Mouse (Mus musculus) CD4-positive helper T cell, adult 2 months (primary cell): ENCODE data around the gene Glud1.

Experiments
- DNase-seq: peaks from one replicate; pipeline ENCODE4 v3.0.0-alpha.2; 2012; ENCODE audit warnings: low read depth, missing footprints, low spot score

The Glud1 gene

DNA sequence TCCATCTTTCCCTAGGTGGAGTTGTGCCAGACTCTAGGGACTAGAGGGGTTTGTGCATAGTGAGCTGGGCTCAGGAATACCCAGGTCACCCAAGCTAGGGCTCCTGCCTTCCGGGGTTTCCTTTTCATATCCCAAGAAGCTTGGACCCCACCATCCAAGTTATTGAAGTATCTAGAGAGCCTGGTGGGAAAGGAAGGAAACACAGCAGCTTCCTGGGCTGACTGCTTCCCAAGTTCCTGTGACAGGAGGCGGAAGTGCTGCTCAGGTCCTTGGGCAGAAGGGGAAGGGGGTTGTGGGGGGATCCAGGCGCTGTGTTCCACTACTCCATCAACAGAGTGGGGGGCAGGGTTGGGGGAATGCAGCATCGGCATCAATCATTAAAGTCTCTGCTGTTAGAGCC, 66.6 kb downstream of the Glud1 start:
- no peak for DNase-seq

DNA sequence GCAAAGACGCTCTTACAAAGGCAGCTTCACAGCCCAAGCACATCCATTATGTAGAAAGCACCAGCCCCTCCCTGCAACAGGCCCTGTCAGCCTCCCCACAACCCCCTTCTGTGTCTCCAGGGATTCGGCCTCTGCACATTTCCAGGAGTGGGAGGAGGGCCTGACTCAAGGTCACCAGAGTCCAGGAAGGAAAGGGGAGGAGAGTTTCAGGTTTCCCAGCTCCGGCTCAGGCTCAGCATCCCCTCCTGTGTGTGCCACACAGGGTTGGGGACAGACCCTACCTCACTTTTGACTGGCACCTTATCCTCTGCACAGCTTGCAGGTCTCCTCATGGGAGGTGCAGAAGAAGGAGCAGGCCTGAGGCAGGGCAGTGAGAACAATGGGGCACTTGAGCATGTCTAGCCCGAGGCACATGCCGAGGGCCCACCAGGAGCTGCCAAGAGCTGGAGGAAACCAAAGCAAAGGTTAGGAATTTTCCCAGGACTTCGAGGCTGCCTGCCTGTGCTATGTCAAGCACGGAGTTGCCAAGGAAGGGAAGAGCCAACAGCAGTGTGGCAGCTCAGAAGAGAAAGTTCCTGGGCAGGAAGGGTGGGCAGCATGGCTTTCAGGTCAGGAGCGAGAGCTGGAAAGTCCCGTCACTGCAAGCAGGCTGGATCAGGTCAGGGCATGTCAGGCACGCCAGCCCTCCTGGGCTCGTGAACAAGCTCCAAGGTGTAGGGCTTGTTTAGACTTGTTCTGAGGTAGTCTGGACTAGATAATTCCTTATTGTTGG, 68.2 kb downstream of the Glud1 start:
- no peak for DNase-seq

DNA sequence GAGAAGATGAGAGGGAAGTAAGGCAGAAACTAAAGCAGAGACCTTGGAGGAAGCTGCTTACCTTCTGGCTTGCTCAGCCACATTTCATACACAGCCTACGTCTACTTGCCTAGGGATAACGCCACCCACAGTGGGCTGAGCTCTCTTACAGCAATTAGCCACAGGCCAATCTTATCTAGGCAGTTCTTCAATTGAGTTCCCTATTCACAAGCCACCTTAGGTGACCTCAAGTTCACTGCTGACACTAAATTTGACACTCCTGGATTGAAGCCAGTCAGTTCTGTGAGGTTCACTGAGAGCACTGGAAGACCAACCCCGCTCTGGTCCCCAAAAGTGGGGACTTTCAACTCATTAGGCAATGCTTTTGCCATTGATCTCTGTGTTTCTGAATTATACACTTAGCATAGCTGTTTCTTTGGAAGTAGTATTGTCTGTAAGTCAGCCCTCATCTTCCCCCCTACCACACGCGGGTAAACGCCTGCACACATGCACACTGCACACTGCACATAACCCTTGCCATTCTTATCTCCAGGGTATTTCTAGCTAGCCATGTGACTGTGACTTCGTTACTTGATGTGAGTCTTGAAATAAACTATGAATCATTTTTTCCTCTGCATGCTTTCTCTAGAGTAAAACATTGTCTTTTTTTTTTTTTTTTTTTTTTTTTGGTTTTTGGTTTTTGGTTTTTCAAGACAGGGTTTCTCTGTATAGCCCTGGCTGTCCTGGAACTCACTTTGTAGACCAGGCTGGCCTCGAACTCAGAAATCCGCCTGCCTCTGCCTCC, 72.6 kb downstream of the Glud1 start:
- no peak for DNase-seq

DNA sequence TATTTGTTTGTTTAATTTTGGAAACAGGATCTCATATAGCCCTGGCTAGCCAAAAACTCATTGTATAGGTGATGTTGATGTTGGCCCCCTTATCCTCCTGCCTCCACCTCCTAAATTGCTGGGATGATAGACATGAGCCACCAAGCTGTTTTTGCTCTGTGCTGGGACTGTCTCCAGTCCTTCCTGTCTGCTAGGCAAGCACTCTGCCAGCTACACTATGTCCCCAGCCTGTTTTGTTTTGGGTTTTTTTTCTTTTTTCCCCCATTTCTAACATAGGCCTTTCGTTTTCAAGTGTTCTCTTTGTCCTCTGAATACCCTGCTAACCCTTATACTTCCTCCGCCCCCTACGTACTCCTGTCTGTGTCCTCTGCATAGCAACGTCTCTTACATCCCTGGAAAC, 82.8 kb downstream of the Glud1 start:
- DNase-seq, result no peak
